Mouse (Mus musculus) common myeloid progenitor, adult 5-6 weeks (primary cell): Measurements from ENCODE around the gene Zfp672. TPM values are rescaled to one million over a fixed set of nuclear protein-coding genes. Genes with fewer than 3 reads are reported as not detected.
"Not testable (repeated sequence)": the region's sequence is repeated elsewhere in the genome, so short reads cannot be mapped to it uniquely, and the experiment has no call there.

ENCODE experiments used
- ATAC-seq: replicated peaks from 2 replicates; pipeline ENCODE4 v1.8.0; 2016; ENCODE audit warnings: low read depth, mild to moderate bottlenecking, moderate TSS enrichment, inconsistent platforms; ENCODE audit not compliant: poor library complexity, severe bottlenecking
- total RNA-seq: library from RNA; stranded (forward); fragments of 200-1000, 187-1606 nt; gene quantifications from 2 replicates; pipeline ENCODE4 v1.2.3, GENCODE M21; 2017

The Zfp672 gene
- total RNA-seq = 23.0 and 25.8 TPM in 2 replicates

GRCm38 (mm10) chr11:58330276-58331148, at the start of gene Zfp672, which contains the start of gene Sh3bp5l:
TSS of gene Zfp672 (minus strand) at chr11:58330339.
TSS of gene Sh3bp5l (plus strand) at chr11:58330724.
- peak; percentile 89 for ATAC-seq

GRCm38 (mm10) chr11:58379516-58379915, 49.4 kb upstream of the Zfp672 start:
- no peak for ATAC-seq

GRCm38 (mm10) chr11:58378763-58379278, 48.7 kb upstream of the Zfp672 start, which contains the start of gene Lypd8:
TSS of gene Lypd8 (plus strand) at chr11:58379043.
- no peak for ATAC-seq

- no peak for ATAC-seq
Observed at GRCm38 (mm10) chr11:58377686-58378085, 47.5 kb upstream of the Zfp672 start.

GRCm38 (mm10) chr11:58377273-58377672, 47.1 kb upstream of the Zfp672 start:
- ATAC-seq = no peak

DNA sequence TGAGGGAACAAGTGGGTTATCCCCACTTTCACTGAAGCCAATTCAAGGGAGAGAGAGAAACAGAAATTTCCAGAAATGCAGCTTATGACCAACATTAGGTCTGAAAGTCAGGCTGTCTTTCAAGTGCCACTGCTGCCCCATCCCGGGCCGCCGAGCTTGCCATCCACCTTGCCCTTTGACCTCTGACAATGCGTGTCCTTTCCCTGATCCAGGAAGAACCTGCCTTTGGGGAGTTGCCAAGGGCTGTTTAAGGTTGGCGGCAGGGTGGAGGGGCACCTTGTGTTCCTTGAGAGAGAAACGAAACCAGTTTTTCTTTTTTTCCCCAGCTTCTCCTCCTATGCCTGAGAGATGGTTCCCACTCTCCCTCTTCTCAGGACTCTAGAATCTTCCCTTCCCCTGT, 36.1 kb upstream of the Zfp672 start:
- ATAC-seq = not testable (repeated sequence)

DNA sequence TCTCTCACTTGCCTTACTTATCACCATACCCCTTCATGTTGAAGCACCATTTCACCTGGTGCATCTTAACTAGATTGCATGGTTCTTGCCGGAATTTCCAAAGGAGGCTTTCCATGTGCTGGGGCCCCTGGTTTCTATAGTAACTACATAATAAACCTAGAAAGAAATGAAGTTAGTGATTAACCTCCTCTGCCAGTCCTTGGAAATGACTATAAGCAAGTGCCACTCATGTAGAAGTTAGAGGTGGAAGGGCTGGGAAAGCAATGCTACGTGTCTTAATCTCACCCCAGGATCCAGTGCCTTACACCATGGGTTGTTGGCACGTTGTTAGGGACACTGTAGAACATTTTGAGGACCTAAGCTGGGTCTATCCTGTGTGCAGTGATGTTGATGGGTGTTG, 34.3 kb upstream of the Zfp672 start:
- no peak for ATAC-seq

GRCm38 (mm10) chr11:58362562-58362961, 32.4 kb upstream of the Zfp672 start:
- not testable (repeated sequence) for ATAC-seq

- ATAC-seq = 0 out of 2 replicates have a peak, but pooled peaks have one; percentile 36
Observed at GRCm38 (mm10) chr11:58357844-58358534, 27.9 kb upstream of the Zfp672 start.

DNA sequence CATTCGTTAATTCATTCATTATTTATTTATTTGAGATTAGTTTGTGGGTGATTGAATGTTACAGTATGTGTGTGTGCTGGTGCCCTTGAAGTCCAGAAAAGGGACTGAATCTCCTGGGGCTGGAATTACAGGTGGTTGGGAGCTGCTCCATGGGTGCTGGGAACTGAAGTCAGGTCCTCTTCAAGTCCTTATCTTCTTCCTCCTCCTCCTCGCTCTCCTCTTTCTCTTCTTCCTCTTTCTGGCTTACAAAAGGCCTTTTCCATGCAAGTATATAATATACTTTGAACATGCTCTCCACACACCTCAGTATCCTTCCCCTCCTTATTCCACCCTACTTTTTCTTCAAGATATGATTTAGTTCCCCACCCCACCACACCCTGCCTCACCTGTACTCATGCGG, 26.9 kb upstream of the Zfp672 start:
- no peak for ATAC-seq

DNA sequence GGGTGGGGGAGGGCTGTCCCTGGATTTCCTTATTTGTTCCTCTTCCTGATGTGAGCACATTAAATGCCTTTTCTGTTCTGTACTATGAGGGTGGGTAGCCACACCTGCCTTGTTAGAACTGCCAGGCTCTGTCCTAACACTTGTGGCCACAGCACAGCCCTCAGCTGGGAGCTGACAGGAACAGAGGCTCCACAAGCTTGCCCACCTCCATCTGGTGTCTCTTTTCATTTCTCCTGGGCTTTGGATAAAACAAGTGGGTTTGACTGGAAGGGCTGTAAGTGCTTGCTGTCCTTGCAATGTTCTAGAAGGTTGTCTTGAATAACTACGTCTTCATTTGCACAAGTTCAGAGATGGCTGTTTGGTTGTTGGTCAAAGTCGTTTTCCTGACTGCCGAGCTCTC, 24.8 kb upstream of the Zfp672 start:
- no peak for ATAC-seq

DNA sequence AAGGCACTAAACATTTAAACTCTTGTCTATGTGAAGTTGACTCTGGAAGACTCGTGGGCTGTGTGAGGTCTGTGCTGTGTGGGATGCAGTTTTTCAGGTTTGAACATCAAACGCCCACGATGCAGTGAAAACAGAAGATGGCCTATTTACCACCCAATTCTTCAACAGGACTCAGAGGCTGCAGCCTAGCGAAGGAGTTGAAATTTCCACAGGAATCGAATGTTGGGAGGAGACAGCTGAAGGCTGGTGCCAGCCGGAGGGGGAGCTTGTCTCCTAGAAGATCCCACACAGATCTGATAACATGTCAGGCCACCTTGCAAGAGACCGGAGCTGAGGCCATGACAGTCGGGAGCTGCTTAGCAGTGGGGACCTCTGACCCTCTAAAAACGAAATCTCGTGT, 24.3 kb upstream of the Zfp672 start:
- no peak for ATAC-seq

GRCm38 (mm10) chr11:58353709-58354108, 23.6 kb upstream of the Zfp672 start:
- no peak for ATAC-seq

- peak; percentile 46; the same call in 1 of the 2 replicates for ATAC-seq
Observed at GRCm38 (mm10) chr11:58352681-58353548, 22.8 kb upstream of the Zfp672 start.

DNA sequence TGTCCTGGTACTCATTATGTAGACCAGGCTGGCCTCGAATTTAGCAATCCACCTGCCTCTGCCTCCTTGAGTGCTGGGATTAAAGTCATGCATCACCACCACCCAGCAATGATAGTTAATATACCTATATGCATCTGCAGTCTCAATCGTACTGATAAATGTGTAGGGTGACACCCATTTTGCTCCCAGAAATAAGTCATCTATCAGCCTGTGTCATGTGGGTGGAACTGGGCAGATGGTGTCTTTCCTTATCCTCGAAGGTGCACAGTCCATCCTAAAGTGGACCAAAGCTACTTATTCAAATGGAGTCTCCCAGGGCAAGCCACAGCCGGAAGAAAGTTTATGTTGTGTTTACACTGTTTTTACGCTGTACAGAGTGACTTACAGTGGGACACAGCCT, 21.0 kb upstream of the Zfp672 start:
- ATAC-seq = no peak

DNA sequence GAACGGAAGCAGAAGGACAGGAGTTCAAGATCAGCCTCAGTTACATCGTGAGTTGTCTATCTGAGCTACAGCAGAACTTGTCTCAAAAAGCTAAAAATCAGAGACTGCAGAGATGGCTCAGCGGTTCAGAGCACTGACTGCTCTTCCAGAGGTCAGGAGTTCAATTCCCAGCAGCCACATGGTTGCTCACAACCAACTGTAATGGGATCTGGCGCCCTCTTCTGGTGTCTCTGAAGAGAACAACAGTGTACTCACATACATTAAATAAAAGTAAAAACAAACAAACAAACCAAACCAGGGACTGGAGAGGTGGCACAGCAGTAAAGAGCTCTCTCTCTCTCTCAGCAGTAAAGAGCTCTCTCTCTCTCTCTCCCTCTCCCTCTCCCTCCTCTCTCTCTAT, 20.5 kb upstream of the Zfp672 start:
- ATAC-seq = no peak

DNA sequence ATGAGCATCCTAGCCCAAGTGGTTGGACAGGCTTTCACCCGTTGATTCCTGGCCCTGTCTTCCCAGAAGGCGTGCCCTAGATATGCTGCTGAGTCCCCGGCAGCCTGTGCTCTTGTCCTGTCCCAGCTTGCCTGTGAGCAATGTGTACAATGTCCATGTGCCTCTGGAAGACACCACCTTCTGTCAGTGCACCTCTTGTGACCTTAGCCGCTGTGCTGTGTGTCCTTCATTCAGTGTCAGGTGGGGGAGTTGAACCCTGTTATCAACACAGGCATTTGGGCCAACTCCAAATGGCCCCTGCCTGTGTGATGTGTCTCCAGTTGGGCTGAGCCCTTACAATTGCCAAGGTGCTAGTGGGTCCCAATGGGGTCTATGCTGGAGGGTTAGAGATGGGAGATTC, 16.6 kb upstream of the Zfp672 start:
- no peak for ATAC-seq

GRCm38 (mm10) chr11:58334746-58335145, 4.6 kb upstream of the Zfp672 start:
- ATAC-seq = no peak

DNA sequence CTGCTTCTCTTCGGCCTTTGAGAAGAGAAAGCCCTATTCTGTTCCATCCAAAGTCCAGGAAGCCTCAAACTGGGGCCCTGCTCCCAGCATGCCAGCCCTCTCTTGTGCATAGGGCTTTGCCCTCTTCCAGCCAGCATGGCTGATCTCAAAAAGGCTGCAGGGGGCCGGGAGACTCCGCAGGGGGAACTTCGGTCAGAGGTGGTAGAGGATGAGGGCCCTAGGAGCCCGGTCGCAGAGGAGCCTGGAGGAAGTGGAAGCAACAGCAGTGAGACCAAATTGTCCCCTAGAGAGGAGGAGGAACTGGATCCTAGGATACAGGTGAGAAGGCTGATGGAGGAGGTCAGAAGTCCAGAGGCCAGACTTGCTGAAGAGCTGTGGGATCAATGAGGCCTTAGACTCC, 1.4 kb upstream of the Zfp672 start:
- no peak for ATAC-seq

DNA sequence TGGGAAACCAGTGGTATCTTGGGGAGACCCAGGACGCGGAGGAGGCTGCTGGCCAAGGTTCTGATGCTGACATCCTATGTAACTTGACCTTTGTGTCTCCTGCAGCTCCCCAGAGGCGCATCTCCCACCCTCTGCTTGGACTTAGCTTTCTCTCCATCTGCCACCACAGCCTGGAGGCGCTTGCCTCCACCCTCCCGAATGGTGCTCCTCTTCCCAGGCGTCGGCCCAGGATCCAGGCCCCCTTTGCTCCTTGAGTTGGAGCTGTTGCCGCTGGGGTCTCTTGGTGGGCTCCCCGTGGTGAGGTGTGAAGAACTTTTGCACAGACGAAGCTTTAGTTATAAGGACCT, 983 bp upstream of the Zfp672 start:
- no peak for ATAC-seq
